10 mouse cellular contexts compared by ENCODE assay signal in genomic region chr17:81010844-81011685, GRCm38 (mm10). TPM values are rescaled to one million over a fixed set of nuclear protein-coding genes. Genes with fewer than 3 reads are reported as not detected.
DNase-seq lines count a peak whose midpoint lies in the region; ATAC-seq lines count a peak whose summit lies in the region.
"Had no signal": no experiment of that assay in that cellular context is flagged by ENCODE, and none has a peak within 500 bp of the region (broad histone marks: within the 10 kb centered on the region; RNA-seq: fewer than 3 reads in every experiment).

No protein-coding gene starts in this region.

- H3K4me2 ChIP-seq in hindbrain, embryonic 15.5 days = no peak overlapping the region
- H3K4me2 ChIP-seq in hindbrain, embryonic 12.5 days (replicated peaks) = no peak overlapping the region

- 66% methylated on average over 18 of the region's 18 CpGs for WGBS in hindbrain, embryonic 15.5 days
- WGBS in hindbrain, embryonic 12.5 days = 76% methylated on average over 18 of the region's 18 CpGs

- no peaks in the 10 kb centered on the region for H3K27me3 ChIP-seq in hindbrain, embryonic 15.5 days
- H3K27me3 ChIP-seq in hindbrain, embryonic 12.5 days = no peaks in the 10 kb centered on the region

- peaks cover 20% of the 10 kb centered on the region for H3K4me1 ChIP-seq in hindbrain, embryonic 15.5 days (replicated peaks)
- peaks cover 18% of the 10 kb centered on the region for H3K4me1 ChIP-seq in hindbrain, embryonic 12.5 days

- ATAC-seq in hindbrain, embryonic 15.5 days (ENCODE audit: low FRiP score, low read depth) = no peak
- ATAC-seq in hindbrain, embryonic 12.5 days (ENCODE audit: low FRiP score) = no peak

- no peaks in the 10 kb centered on the region for H3K9me3 ChIP-seq in hindbrain, embryonic 15.5 days
- H3K9me3 ChIP-seq in hindbrain, embryonic 12.5 days (replicated peaks) = no peaks in the 10 kb centered on the region

- no peak overlapping the region for H3K9ac ChIP-seq in hindbrain, embryonic 15.5 days
- H3K9ac ChIP-seq in hindbrain, embryonic 12.5 days = no peak overlapping the region; the same call in 1 of the 2 replicates

- DNase-seq in right cerebral cortex, adult 2 months (ENCODE audit: low spot score in 2 of 2) = peak; percentile 37 to 52
- no peak for DNase-seq in right cerebral cortex, postnatal 4 days
- DNase-seq in layer of hippocampus, adult 9-10 months (ENCODE audit: low spot score) = peak; percentile 32
- no peak for DNase-seq in gastrocnemius, postnatal 4 days (ENCODE audit: low spot score in 2 of 2)
- DNase-seq in gastrocnemius, postnatal 10 days = no peak
- DNase-seq: adrenal gland, postnatal 14 days; gastrocnemius, postnatal 36 days had no signal

- H3K4me3 ChIP-seq in hindbrain, embryonic 15.5 days = no peak overlapping the region
- H3K4me3 ChIP-seq in hindbrain, embryonic 12.5 days = no peak overlapping the region
- H3K4me3 ChIP-seq: megakaryocyte, embryonic 14.5 days had no signal

- peak overlapping the region; percentile 56 for H3K27ac ChIP-seq in hindbrain, embryonic 15.5 days (replicated peaks)
- H3K27ac ChIP-seq in hindbrain, embryonic 12.5 days = no peak overlapping the region; the same call in 1 of the 2 replicates

- H3K36me3 ChIP-seq in hindbrain, embryonic 15.5 days = no peaks in the 10 kb centered on the region
- no peaks in the 10 kb centered on the region for H3K36me3 ChIP-seq in hindbrain, embryonic 12.5 days

RNA-seq across cellular contexts. Expression of gene Thumpd2, which starts 53.8 kb away (rescaled TPM):
- polyA plus RNA-seq in hindbrain, embryonic 15.5 days (2015; fragmentation: Nextera tagmentation; extraction: Ambion mirVana) = 7.1 and 7.5 TPM in 2 replicates
- polyA plus RNA-seq in hindbrain, embryonic 12.5 days (2016; fragmentation: Nextera tagmentation; extraction: Ambion mirVana) = 12.9 and 13.3 TPM in 2 replicates
- total RNA-seq in gastrocnemius, postnatal 4 days (2021) = 1 to 10 TPM; 5.1 to 6.7 TPM
- total RNA-seq in gastrocnemius, postnatal 10 days (2021) = 1 to 10 TPM; 4.5 to 4.8 TPM

Comparison
In these comparisons a context has a peak if more than half of its experiments do, and no peak if none do; other contexts are left out.
1. DNase-seq: peak in right cerebral cortex, adult 2 months (2 of 2) and layer of hippocampus, adult 9-10 months (single experiment); none in right cerebral cortex, postnatal 4 days (single experiment), gastrocnemius, postnatal 4 days (0 of 2) and gastrocnemius, postnatal 10 days (single experiment).